Mouse (Mus musculus) E14TG2a.4 (cell line): Measurements from ENCODE around the gene Unc80.

Experiments
- CTCF ChIP-seq: conservative IDR thresholded peaks from 2 replicates; pipeline ENCODE4 v1.5.1; 2014; ENCODE audit warnings: low read length
- NANOG ChIP-seq: IDR thresholded peaks from 2 replicates; pipeline ENCODE4 v1.6.1; 2014; ENCODE audit warnings: borderline replicate concordance, low read length, mixed read lengths
- POU5F1 ChIP-seq: IDR thresholded peaks from 2 replicates; pipeline ENCODE4 v1.6.1; 2014; ENCODE audit warnings: low read length, borderline replicate concordance

DNA sequence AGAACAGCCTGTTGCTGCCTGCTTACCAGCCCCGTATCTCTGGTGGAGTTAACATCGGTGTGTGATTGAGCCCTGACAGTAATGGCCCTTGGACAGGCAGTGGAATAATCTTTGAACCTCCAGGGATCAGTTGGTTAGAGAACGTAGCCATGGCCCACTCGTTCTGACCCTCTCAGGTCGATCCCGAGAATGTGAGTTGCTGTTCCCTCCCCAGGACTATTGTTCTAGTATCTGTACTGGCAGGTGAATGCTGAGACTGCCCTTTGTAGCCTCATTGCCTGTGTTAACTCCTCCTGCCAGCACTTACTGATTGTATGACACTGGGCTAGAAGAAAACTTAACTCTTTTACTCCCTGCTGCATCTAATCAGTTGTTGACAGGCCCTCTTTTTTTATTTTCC lies 236.4 kb downstream of the Unc80 start:
- TF ChIP-seq CTCF (no peak), NANOG (no peak), POU5F1 (no peak)
